Mouse (Mus musculus) erythroblast, adult 5-6 weeks (primary cell): Measurements from ENCODE around the gene Tex14. TPM values are rescaled to one million over a fixed set of nuclear protein-coding genes. Genes with fewer than 3 reads are reported as not detected.

Experiments
- ATAC-seq: replicated peaks from 2 replicates; pipeline ENCODE4 v1.8.0; 2016; ENCODE audit warnings: moderate number of reproducible peaks, mild to moderate bottlenecking, moderate TSS enrichment, inconsistent platforms; ENCODE audit not compliant: poor library complexity, low FRiP score, severe bottlenecking
- total RNA-seq, 2 experiments: library from RNA; stranded (forward) in 1 of 2; stranded (reverse) in 1 of 2; fragments of 150-400 nt in 1 of 2; fragments of 200-764, 138-1000 nt in 1 of 2; gene quantifications; 2 replicates each; pipeline versions ENCODE4 v1.2.3 to v1.2.4; 2015 to 2017; ENCODE audit warnings: low replicate concordance in 2 of 2

Gene Tex14
- total RNA-seq, 2 experiments from 2014 or later = 0.34 TPM; not detected in 1

- no peak for ATAC-seq
Observed at GRCm38 (mm10) chr11:87583291-87584034, 178.6 kb downstream of the Tex14 start.

- ATAC-seq = no peak
Observed at GRCm38 (mm10) chr11:87584711-87585505, 180.0 kb downstream of the Tex14 start.

- no peak for ATAC-seq
Observed at GRCm38 (mm10) chr11:87587211-87587874, 182.5 kb downstream of the Tex14 start.

- no peak for ATAC-seq
Observed at GRCm38 (mm10) chr11:87589605-87590004, 184.7 kb downstream of the Tex14 start.

DNA sequence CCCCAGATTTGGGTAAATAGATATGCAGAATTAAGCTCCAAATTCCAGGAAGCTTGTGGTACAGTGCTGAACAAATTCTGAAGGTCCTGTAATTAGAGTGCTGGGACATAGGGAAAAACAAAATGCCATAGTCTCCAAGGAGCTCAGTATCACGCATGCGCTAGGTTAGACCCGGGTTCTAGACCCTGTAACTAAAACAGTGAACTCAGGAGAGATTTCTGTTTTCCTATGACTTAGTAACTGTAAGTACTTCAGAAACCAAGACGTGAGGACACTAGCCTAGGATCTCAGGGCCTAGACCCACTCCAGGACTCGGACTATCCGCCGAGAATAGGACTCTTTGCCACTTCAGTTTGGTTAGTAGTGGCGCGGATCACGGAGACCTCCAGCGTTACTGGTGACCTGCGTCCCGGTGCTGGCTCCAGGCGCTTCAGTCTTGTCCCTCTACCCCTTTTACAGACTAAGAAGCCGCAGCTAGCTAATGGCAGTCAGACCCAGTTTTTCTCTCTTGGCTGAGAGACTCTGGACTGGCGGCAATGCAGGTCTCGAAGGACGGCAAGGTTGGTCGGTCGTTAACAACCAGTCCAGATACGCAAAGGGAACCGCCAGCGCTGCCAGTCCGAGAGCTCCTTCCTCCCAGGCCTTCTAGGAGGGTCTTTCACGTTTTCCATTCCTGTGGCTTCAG lies 186.1 kb downstream of the Tex14 start:
- peak; percentile 16; the same call in 1 of the 2 replicates for ATAC-seq

DNA sequence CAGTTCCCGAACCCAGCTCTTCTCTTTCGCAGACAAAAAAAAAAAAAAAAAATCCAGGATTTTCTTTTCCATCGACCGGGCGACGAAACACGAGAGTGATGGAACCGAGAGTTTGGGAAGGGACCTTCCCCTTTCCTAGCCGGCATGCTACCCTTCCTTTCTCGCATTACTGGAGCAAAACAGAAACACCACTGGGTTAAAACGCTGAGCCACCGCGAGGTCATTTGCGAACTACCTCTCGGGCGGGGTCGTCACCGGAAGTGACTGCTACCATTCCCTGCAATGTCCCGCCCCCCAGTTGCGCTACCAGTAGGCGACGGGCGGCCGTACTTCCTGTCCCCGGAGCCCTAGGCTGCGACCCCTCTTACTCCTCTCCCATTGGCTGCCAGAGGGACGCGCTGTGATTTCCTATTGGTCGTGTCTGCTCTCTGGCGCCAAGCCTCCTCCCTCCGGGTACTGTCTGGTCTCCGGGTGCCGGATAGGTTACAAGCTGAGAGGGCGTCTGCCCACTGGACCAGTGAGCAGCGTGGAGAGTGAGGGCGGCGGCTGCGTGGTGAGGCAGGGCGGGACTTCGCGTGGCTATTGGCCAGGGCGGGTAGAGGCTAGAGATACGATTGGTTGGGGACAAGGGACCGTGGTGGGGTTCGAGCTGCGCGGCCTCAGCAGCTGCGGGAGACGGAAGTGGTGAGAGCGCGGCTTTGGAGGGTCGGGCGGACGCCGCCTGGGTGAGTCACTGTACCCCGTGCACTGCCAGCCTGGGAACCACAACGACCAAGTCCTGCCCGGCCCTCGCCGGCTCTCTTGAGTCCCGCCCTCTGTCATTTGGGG lies 186.9 kb downstream of the Tex14 start, which contains the start of gene Mtmr4:
Gene Mtmr4, plus strand, starts transcription at position 637 of the 828 bp plus-strand sequence.
- ATAC-seq = peak; percentile 87

- ATAC-seq = peak; percentile 41
Observed at GRCm38 (mm10) chr11:87592354-87592695, 187.5 kb downstream of the Tex14 start.

- no peak for ATAC-seq
Observed at GRCm38 (mm10) chr11:87592713-87593598, 188.1 kb downstream of the Tex14 start.

- peak; percentile 51 for ATAC-seq
Observed at GRCm38 (mm10) chr11:87595327-87595841, 190.5 kb downstream of the Tex14 start.

- ATAC-seq = no peak
Observed at GRCm38 (mm10) chr11:87595976-87596375, 191.1 kb downstream of the Tex14 start.

- ATAC-seq = no peak
Observed at GRCm38 (mm10) chr11:87596492-87596891, 191.6 kb downstream of the Tex14 start.

DNA sequence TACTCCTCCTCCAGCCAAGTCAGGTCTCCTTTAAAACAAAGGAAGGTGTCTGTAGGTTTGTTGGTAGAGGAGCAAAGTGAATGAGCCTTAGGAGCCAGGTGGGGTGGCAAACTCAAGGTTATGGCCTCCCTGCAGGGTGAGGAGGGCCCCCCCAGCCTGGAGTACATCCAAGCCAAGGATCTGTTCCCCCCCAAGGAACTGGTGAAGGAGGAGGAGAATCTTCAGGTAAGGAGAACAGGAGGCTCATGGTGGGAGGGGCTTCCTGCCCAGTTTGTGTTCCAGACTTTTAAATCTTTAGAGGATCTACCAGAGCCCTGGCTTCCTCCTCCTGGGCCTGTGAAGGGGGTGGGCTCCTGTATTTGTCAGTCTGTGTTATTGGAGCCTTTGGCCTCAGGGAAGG lies 192.2 kb downstream of the Tex14 start:
- ATAC-seq = no peak

DNA sequence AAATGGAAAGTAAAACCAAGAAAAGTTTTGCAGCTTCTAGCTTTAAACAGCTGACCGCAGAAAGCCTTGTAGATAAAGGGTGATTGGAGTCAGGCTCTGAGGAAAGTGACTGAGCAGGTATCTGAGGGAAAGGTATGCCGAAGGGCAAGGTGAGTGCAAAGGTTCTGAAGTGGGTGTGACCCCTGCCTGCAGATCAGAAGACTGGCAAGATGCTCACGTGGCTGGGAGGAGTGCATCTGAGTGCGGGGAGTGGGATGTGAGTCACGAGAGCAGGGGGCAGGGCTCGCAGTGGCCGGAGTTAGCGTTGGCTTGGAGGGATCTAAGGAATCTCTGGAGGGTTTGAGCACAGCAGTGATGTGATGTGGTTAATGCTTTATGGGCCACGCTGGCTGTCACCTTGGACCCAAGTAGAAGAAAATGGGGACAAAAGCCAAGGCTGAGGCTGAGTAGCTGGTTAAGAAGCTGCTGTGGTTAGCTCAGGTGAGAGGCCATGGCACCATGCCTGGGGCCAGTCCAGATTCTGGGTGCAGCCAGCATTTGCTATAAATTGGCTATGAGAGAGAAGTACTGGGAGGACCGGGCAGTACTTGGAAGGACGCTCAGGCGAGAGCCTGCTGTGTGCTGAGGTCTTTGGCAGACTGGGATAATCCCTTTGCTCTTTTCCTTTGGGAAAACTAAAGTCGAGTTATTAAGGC lies 194.7 kb downstream of the Tex14 start:
- ATAC-seq = no peak

- ATAC-seq = no peak
Observed at GRCm38 (mm10) chr11:87600322-87600853, 195.5 kb downstream of the Tex14 start.

DNA sequence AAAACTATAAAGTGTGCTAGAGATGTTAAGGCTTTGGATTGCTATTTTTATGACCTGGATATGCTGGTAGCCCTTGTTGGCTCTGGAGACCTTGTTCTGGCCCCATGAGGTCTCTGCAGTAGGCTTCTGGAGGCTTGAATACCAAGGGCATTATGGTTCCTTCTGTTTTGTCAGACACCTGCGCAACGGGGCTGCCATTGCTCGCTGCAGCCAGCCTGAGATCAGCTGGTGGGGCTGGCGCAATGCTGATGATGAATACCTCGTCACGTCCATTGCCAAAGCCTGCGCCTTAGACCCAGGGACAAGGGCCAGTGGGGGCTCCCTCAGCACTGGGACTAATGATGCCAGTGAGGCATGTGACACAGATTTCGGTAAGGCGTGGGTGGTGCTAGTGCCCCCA lies 197.4 kb downstream of the Tex14 start:
- no peak for ATAC-seq

- no peak for ATAC-seq
Observed at GRCm38 (mm10) chr11:87603571-87603970, 198.7 kb downstream of the Tex14 start.
